Mouse (Mus musculus): ENCODE measurements around the gene Myl6b. TPM values are rescaled to one million over a fixed set of nuclear protein-coding genes. Genes with fewer than 3 reads are reported as not detected.

Gene Myl6b
- 33.8 TPM for polyA plus RNA-seq (2015; fragmentation: Illumina TruSeq; extraction: RNeasy Lipid Tissue Mini Kit (QIAGEN cat#74804); ENCODE audit: low read depth, low replicate concordance)

GRCm38 (mm10) chr10:128498590-128498989, at the start of gene Myl6b:
Gene Myl6b (minus strand): TSS chr10:128498685.

GRCm38 (mm10) chr10:128547361-128548032, 49.0 kb upstream of the Myl6b start, which contains the start of gene Zc3h10:
Gene Zc3h10 (minus strand): TSS chr10:128547774.

GRCm38 (mm10) chr10:128525671-128526308, 27.3 kb upstream of the Myl6b start, which contains the start of gene Esyt1:
Gene Esyt1 (minus strand): TSS chr10:128525871.

GRCm38 (mm10) chr10:128493695-128494666, 4.5 kb downstream of the Myl6b start, which contains the start of gene Myl6:
Gene Myl6 (minus strand): TSS chr10:128494145.

GRCm38 (mm10) chr10:128458719-128459408, 39.6 kb downstream of the Myl6b start, which contains the start of gene Smarcc2:
Gene Smarcc2 (plus strand): TSS chr10:128459248.

Other genes starting within 250 kb of the Myl6b start
- not detected for gene Apon, start 244.6 kb downstream of the Myl6b start, polyA plus RNA-seq (2015; fragmentation: Illumina TruSeq; extraction: RNeasy Lipid Tissue Mini Kit (QIAGEN cat#74804); ENCODE audit: low read depth, low replicate concordance)
- not detected for gene Apof, start 230.0 kb downstream of the Myl6b start, polyA plus RNA-seq (2015; fragmentation: Illumina TruSeq; extraction: RNeasy Lipid Tissue Mini Kit (QIAGEN cat#74804); ENCODE audit: low read depth, low replicate concordance)
- 22.9 TPM for gene Stat2, start 228.1 kb downstream of the Myl6b start, polyA plus RNA-seq (2015; fragmentation: Illumina TruSeq; extraction: RNeasy Lipid Tissue Mini Kit (QIAGEN cat#74804); ENCODE audit: low read depth, low replicate concordance)
- gene Il23a, start 199.9 kb downstream of the Myl6b start, polyA plus RNA-seq (2015; fragmentation: Illumina TruSeq; extraction: RNeasy Lipid Tissue Mini Kit (QIAGEN cat#74804); ENCODE audit: low read depth, low replicate concordance), result 0.46 TPM
- gene Pan2, start 195.3 kb downstream of the Myl6b start, polyA plus RNA-seq (2015; fragmentation: Illumina TruSeq; extraction: RNeasy Lipid Tissue Mini Kit (QIAGEN cat#74804); ENCODE audit: low read depth, low replicate concordance), result 13.7 TPM
- gene Cnpy2, start 176.2 kb downstream of the Myl6b start, polyA plus RNA-seq (2015; fragmentation: Illumina TruSeq; extraction: RNeasy Lipid Tissue Mini Kit (QIAGEN cat#74804); ENCODE audit: low read depth, low replicate concordance), result 94.6 TPM
- gene Cs, start 161.0 kb downstream of the Myl6b start, polyA plus RNA-seq (2015; fragmentation: Illumina TruSeq; extraction: RNeasy Lipid Tissue Mini Kit (QIAGEN cat#74804); ENCODE audit: low read depth, low replicate concordance), result 216 TPM
- 67.8 TPM for gene Coq10a, start 129.7 kb downstream of the Myl6b start, polyA plus RNA-seq (2015; fragmentation: Illumina TruSeq; extraction: RNeasy Lipid Tissue Mini Kit (QIAGEN cat#74804); ENCODE audit: low read depth, low replicate concordance)
- gene Ankrd52, start 121.6 kb downstream of the Myl6b start, polyA plus RNA-seq (2015; fragmentation: Illumina TruSeq; extraction: RNeasy Lipid Tissue Mini Kit (QIAGEN cat#74804); ENCODE audit: low read depth, low replicate concordance), result 25.4 TPM
- 0.57 TPM for gene Slc39a5, start 97.5 kb downstream of the Myl6b start, polyA plus RNA-seq (2015; fragmentation: Illumina TruSeq; extraction: RNeasy Lipid Tissue Mini Kit (QIAGEN cat#74804); ENCODE audit: low read depth, low replicate concordance)
- gene Nabp2, start 87.2 kb downstream of the Myl6b start, polyA plus RNA-seq (2015; fragmentation: Illumina TruSeq; extraction: RNeasy Lipid Tissue Mini Kit (QIAGEN cat#74804); ENCODE audit: low read depth, low replicate concordance), result 120 TPM
- 73.7 TPM for gene Rnf41, start 87.0 kb downstream of the Myl6b start, polyA plus RNA-seq (2015; fragmentation: Illumina TruSeq; extraction: RNeasy Lipid Tissue Mini Kit (QIAGEN cat#74804); ENCODE audit: low read depth, low replicate concordance)
- gene Smarcc2, start 39.4 kb downstream of the Myl6b start, polyA plus RNA-seq (2015; fragmentation: Illumina TruSeq; extraction: RNeasy Lipid Tissue Mini Kit (QIAGEN cat#74804); ENCODE audit: low read depth, low replicate concordance), result 140 TPM
- gene Myl6, start 4.5 kb downstream of the Myl6b start, polyA plus RNA-seq (2015; fragmentation: Illumina TruSeq; extraction: RNeasy Lipid Tissue Mini Kit (QIAGEN cat#74804); ENCODE audit: low read depth, low replicate concordance), result 1,213 TPM
- gene Esyt1, start 27.2 kb upstream of the Myl6b start, polyA plus RNA-seq (2015; fragmentation: Illumina TruSeq; extraction: RNeasy Lipid Tissue Mini Kit (QIAGEN cat#74804); ENCODE audit: low read depth, low replicate concordance), result 8.8 TPM
- 13.1 TPM for gene Zc3h10, start 49.1 kb upstream of the Myl6b start, polyA plus RNA-seq (2015; fragmentation: Illumina TruSeq; extraction: RNeasy Lipid Tissue Mini Kit (QIAGEN cat#74804); ENCODE audit: low read depth, low replicate concordance)
- gene Rpl41, start 50.6 kb upstream of the Myl6b start, polyA plus RNA-seq (2015; fragmentation: Illumina TruSeq; extraction: RNeasy Lipid Tissue Mini Kit (QIAGEN cat#74804); ENCODE audit: low read depth, low replicate concordance), result 1,818 TPM
- 67.6 TPM for gene Pa2g4, start 67.3 kb upstream of the Myl6b start, polyA plus RNA-seq (2015; fragmentation: Illumina TruSeq; extraction: RNeasy Lipid Tissue Mini Kit (QIAGEN cat#74804); ENCODE audit: low read depth, low replicate concordance)
- 6.3 TPM for gene Erbb3, start 91.0 kb upstream of the Myl6b start, polyA plus RNA-seq (2015; fragmentation: Illumina TruSeq; extraction: RNeasy Lipid Tissue Mini Kit (QIAGEN cat#74804); ENCODE audit: low read depth, low replicate concordance)
- 372 TPM for gene Rps26, start 128.1 kb upstream of the Myl6b start, polyA plus RNA-seq (2015; fragmentation: Illumina TruSeq; extraction: RNeasy Lipid Tissue Mini Kit (QIAGEN cat#74804); ENCODE audit: low read depth, low replicate concordance)
- 6.7 TPM for gene Ikzf4, start 147.3 kb upstream of the Myl6b start, polyA plus RNA-seq (2015; fragmentation: Illumina TruSeq; extraction: RNeasy Lipid Tissue Mini Kit (QIAGEN cat#74804); ENCODE audit: low read depth, low replicate concordance)
- 13.6 TPM for gene Suox, start 175.4 kb upstream of the Myl6b start, polyA plus RNA-seq (2015; fragmentation: Illumina TruSeq; extraction: RNeasy Lipid Tissue Mini Kit (QIAGEN cat#74804); ENCODE audit: low read depth, low replicate concordance)
- gene Rab5b, start 197.6 kb upstream of the Myl6b start, polyA plus RNA-seq (2015; fragmentation: Illumina TruSeq; extraction: RNeasy Lipid Tissue Mini Kit (QIAGEN cat#74804); ENCODE audit: low read depth, low replicate concordance), result 144 TPM
- gene Pmel, start 205.5 kb upstream of the Myl6b start, polyA plus RNA-seq (2015; fragmentation: Illumina TruSeq; extraction: RNeasy Lipid Tissue Mini Kit (QIAGEN cat#74804); ENCODE audit: low read depth, low replicate concordance), result 1.2 TPM
- gene Cdk2, start 206.3 kb upstream of the Myl6b start, polyA plus RNA-seq (2015; fragmentation: Illumina TruSeq; extraction: RNeasy Lipid Tissue Mini Kit (QIAGEN cat#74804); ENCODE audit: low read depth, low replicate concordance), result 3.0 TPM
- gene Dgka, start 246.2 kb upstream of the Myl6b start, polyA plus RNA-seq (2015; fragmentation: Illumina TruSeq; extraction: RNeasy Lipid Tissue Mini Kit (QIAGEN cat#74804); ENCODE audit: low read depth, low replicate concordance), result 7.5 TPM
- gene Pym1, start 249.2 kb upstream of the Myl6b start, polyA plus RNA-seq (2015; fragmentation: Illumina TruSeq; extraction: RNeasy Lipid Tissue Mini Kit (QIAGEN cat#74804); ENCODE audit: low read depth, low replicate concordance), result 35.5 TPM